Mouse (Mus musculus): Measurements from ENCODE around the gene Rint1.

DNA sequence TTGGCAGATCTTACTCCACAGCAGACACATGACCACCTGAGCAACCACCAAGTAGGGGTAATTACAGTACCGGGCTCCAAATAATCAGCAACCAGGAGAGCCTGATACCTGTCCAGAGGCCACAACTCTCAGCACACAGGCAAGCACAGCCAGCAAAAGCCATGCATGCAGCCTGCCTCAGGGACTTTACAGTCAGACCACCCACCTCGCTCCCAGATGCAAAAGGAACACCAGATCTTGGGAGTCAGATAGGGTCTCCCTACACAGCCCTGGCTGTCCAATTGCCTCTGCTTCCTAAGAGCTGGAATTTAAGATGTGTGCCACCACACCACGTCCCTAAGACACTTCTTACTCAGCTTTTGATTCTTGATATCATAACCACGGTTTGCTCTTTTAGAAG lies 6.3 kb upstream of the Rint1 start:
- TF ChIP-seq CTCF (IDR thresholded peaks at IDR 0.05; ENCODE audit: borderline replicate concordance, extremely low read depth, insufficient read depth, insufficient read length) (no peak), POLR2A (IDR thresholded peaks at IDR 0.05; ENCODE audit: borderline replicate concordance, extremely low read depth, insufficient read depth, insufficient read length, poor library complexity, severe bottlenecking) (no peak)
